Mouse (Mus musculus): ENCODE measurements around the gene Zfp954. TPM values are rescaled to one million over a fixed set of nuclear protein-coding genes. Genes with fewer than 3 reads are reported as not detected.
"Not testable (repeated sequence)": the region's sequence is repeated elsewhere in the genome, so short reads cannot be mapped to it uniquely, and the experiment has no call there.

Gene Zfp954
- 1.5 TPM in 1 of 2 replicates, not detected in the other for polyA plus RNA-seq (2012; ENCODE audit: insufficient read depth, low replicate concordance)

- Histone ChIP-seq H3K27me3 (replicated peaks) (no peaks in the 10 kb centered on the region), H3K4me1 (peaks cover 28% of the 10 kb centered on the region), H3K4me3 (replicated peaks) (peak within 1 kb of the TSS; percentile 97), H3K36me3 (replicated peaks; ENCODE audit: low read length) (peaks cover 45% of the 10 kb centered on the region), H3K9me3 (no peaks in the 10 kb centered on the region)
- TF ChIP-seq FLI1 (IDR thresholded peaks at IDR 0.05; ENCODE audit: low read length): no peak
- no peak for TF ChIP-seq GATA1 (IDR thresholded peaks at IDR 0.05; ENCODE audit: borderline replicate concordance, low read length)
Measured at GRCm38 (mm10) chr7:7120921-7121601, at the start of gene Zfp954. Gene Zfp954, minus strand, starts transcription at chr7:7121488.

GRCm38 (mm10) chr7:7145991-7146608 is 24.8 kb upstream of the Zfp954 start:
- H3K36me3 ChIP-seq (replicated peaks; ENCODE audit: low read length): no peaks in the 10 kb centered on the region
- TF ChIP-seq GATA1 (IDR thresholded peaks at IDR 0.05; ENCODE audit: borderline replicate concordance, low read length): no peak
- TF ChIP-seq FLI1 (IDR thresholded peaks at IDR 0.05; ENCODE audit: low read length): no peak
- H3K4me3 ChIP-seq (replicated peaks): no peak overlapping the region
- no peaks in the 10 kb centered on the region for H3K4me1 ChIP-seq
- no peaks in the 10 kb centered on the region; the same call in 1 of the 2 replicates for H3K9me3 ChIP-seq
- H3K27me3 ChIP-seq (replicated peaks): no peaks in the 10 kb centered on the region

GRCm38 (mm10) chr7:7144215-7144614 is 22.9 kb upstream of the Zfp954 start:
- no peaks in the 10 kb centered on the region; the same call in 1 of the 2 replicates for H3K9me3 ChIP-seq
- no peak overlapping the region for H3K4me3 ChIP-seq (replicated peaks)
- TF ChIP-seq FLI1 (IDR thresholded peaks at IDR 0.05; ENCODE audit: low read length) (no peak), GATA1 (IDR thresholded peaks at IDR 0.05; ENCODE audit: borderline replicate concordance, low read length) (no peak)
- no peaks in the 10 kb centered on the region for H3K4me1 ChIP-seq
- no peaks in the 10 kb centered on the region for H3K36me3 ChIP-seq (replicated peaks; ENCODE audit: low read length)
- H3K27me3 ChIP-seq (replicated peaks): no peaks in the 10 kb centered on the region

- TF ChIP-seq GATA1 (IDR thresholded peaks at IDR 0.05; ENCODE audit: borderline replicate concordance, low read length) (no peak), FLI1 (IDR thresholded peaks at IDR 0.05; ENCODE audit: low read length) (no peak)
- Histone ChIP-seq H3K4me3 (replicated peaks) (peak within 1 kb of the TSS; percentile 93), H3K9me3 (no peaks in the 10 kb centered on the region), H3K36me3 (replicated peaks; ENCODE audit: low read length) (no peaks in the 10 kb centered on the region), H3K4me1 (peaks cover 9% of the 10 kb centered on the region), H3K27me3 (replicated peaks) (no peaks in the 10 kb centered on the region)
Measured at GRCm38 (mm10) chr7:7136379-7136866, 15.1 kb upstream of the Zfp954 start, which contains the start of gene Zfp773. Gene Zfp773, minus strand, starts transcription at chr7:7136755.

- TF ChIP-seq FLI1 (IDR thresholded peaks at IDR 0.05; ENCODE audit: low read length) (no peak), GATA1 (IDR thresholded peaks at IDR 0.05; ENCODE audit: borderline replicate concordance, low read length) (no peak)
- Histone ChIP-seq H3K27me3 (replicated peaks) (no peaks in the 10 kb centered on the region), H3K36me3 (replicated peaks; ENCODE audit: low read length) (no peaks in the 10 kb centered on the region), H3K4me1 (peaks cover 9% of the 10 kb centered on the region), H3K4me3 (replicated peaks) (no peak overlapping the region), H3K9me3 (no peaks in the 10 kb centered on the region)
Measured at GRCm38 (mm10) chr7:7132751-7133150, 11.5 kb upstream of the Zfp954 start.

- H3K27me3 ChIP-seq (replicated peaks); H3K36me3 ChIP-seq (replicated peaks; ENCODE audit: low read length); H3K9me3 ChIP-seq; H3K4me1 ChIP-seq: not testable (repeated sequence)
- peak overlapping the region; percentile 62 for H3K4me3 ChIP-seq (replicated peaks)
Measured at GRCm38 (mm10) chr7:7130491-7131124, 9.3 kb upstream of the Zfp954 start.

GRCm38 (mm10) chr7:7121602-7121980 is 303 bp upstream of the Zfp954 start:
- Histone ChIP-seq H3K36me3 (replicated peaks; ENCODE audit: low read length) (peaks cover 40% of the 10 kb centered on the region), H3K4me1 (peaks cover 28% of the 10 kb centered on the region), H3K27me3 (replicated peaks) (no peaks in the 10 kb centered on the region), H3K4me3 (replicated peaks) (peak overlapping the region; percentile 97), H3K9me3 (no peaks in the 10 kb centered on the region)
- TF ChIP-seq FLI1 (IDR thresholded peaks at IDR 0.05; ENCODE audit: low read length) (no peak), GATA1 (IDR thresholded peaks at IDR 0.05; ENCODE audit: borderline replicate concordance, low read length) (no peak)

- Histone ChIP-seq H3K36me3 (replicated peaks; ENCODE audit: low read length) (peaks cover 66% of the 10 kb centered on the region), H3K4me3 (replicated peaks) (no peak overlapping the region), H3K9me3 (no peaks in the 10 kb centered on the region), H3K4me1 (peaks cover 28% of the 10 kb centered on the region), H3K27me3 (replicated peaks) (no peaks in the 10 kb centered on the region)
- TF ChIP-seq GATA1 (IDR thresholded peaks at IDR 0.05; ENCODE audit: borderline replicate concordance, low read length) (no peak), FLI1 (IDR thresholded peaks at IDR 0.05; ENCODE audit: low read length) (no peak)
Measured at GRCm38 (mm10) chr7:7118441-7118840, 2.8 kb downstream of the Zfp954 start.

GRCm38 (mm10) chr7:7108501-7108900 is 12.8 kb downstream of the Zfp954 start:
- Histone ChIP-seq H3K4me3 (replicated peaks) (no peak overlapping the region), H3K36me3 (replicated peaks; ENCODE audit: low read length) (peaks cover 4% of the 10 kb centered on the region), H3K27me3 (replicated peaks) (no peaks in the 10 kb centered on the region), H3K9me3 (peaks cover 15% of the 10 kb centered on the region), H3K4me1 (peaks cover 7% of the 10 kb centered on the region; the same call in 1 of the 2 replicates)
- TF ChIP-seq FLI1 (IDR thresholded peaks at IDR 0.05; ENCODE audit: low read length): no peak
- TF ChIP-seq GATA1 (IDR thresholded peaks at IDR 0.05; ENCODE audit: borderline replicate concordance, low read length): no peak

Other genes with a start within 250 kb of the Zfp954 start
- gene Aurkc, start 126.2 kb downstream of the Zfp954 start, polyA plus RNA-seq (2012; ENCODE audit: insufficient read depth, low replicate concordance): not detected in 2 replicates
- not detected in 2 replicates for gene Zfp773, start 15.3 kb upstream of the Zfp954 start, polyA plus RNA-seq (2012; ENCODE audit: insufficient read depth, low replicate concordance)
- 0.09 TPM in 1 of 2 replicates, not detected in the other for gene Zfp418, start 49.8 kb upstream of the Zfp954 start, polyA plus RNA-seq (2012; ENCODE audit: insufficient read depth, low replicate concordance)
- gene Zfp772, start 88.5 kb upstream of the Zfp954 start, polyA plus RNA-seq (2012; ENCODE audit: insufficient read depth, low replicate concordance): not detected in 2 replicates
- not detected in 2 replicates for gene Vmn2r29, start 125.8 kb upstream of the Zfp954 start, polyA plus RNA-seq (2012; ENCODE audit: insufficient read depth, low replicate concordance)
- gene Gm45844, start 156.8 kb upstream of the Zfp954 start, polyA plus RNA-seq (2012; ENCODE audit: insufficient read depth, low replicate concordance): 0.07 TPM in 1 of 2 replicates, not detected in the other
- gene Clcn4, start 179.4 kb upstream of the Zfp954 start, polyA plus RNA-seq (2012; ENCODE audit: insufficient read depth, low replicate concordance): 2.7 and 4.8 TPM in 2 replicates
- 0.03 TPM in 1 of 2 replicates, not detected in the other for gene Vmn2r30, start 216.1 kb upstream of the Zfp954 start, polyA plus RNA-seq (2012; ENCODE audit: insufficient read depth, low replicate concordance)

Measured in megakaryocyte, embryonic 14.5 days (primary cell).